22 mouse cellular contexts compared by ENCODE assay signal in the genomic region with DNA sequence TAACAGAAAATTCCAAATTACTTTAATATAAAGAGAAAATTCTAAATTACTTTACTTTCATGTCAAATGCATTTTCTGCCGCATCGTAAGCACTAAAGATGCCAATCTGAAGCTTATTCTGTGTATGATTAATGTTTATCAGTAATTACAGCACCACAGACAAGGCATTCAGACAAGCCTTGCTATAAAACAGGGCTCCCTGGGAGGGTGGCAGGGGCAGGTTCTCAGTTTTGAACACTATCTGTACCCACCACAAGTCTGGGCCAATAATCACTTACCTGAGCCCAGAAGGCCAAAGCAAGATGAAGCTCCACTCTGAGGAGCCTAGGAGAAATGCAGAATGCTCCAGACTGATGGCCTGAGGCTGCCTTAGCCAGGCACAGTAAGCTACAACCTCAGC. TPM values are rescaled to one million over a fixed set of nuclear protein-coding genes. Genes with fewer than 3 reads are reported as not detected.
DNase-seq lines count a peak whose midpoint lies in the region; ATAC-seq and TF ChIP-seq lines count a peak whose summit lies in the region.
"Had no signal": no experiment of that assay in that cellular context is flagged by ENCODE, and none has a peak within 500 bp of the region (broad histone marks: within the 10 kb centered on the region; RNA-seq: fewer than 3 reads in every experiment).

No protein-coding gene starts in this region.

- no peaks in the 10 kb centered on the region for H3K9me3 ChIP-seq in heart, embryonic 13.5 days
- no peaks in the 10 kb centered on the region for H3K9me3 ChIP-seq in liver, embryonic 13.5 days (replicated peaks)
- H3K9me3 ChIP-seq in liver, postnatal 0 days (ENCODE audit: low read length), result no peaks in the 10 kb centered on the region
- H3K9me3 ChIP-seq: embryonic facial prominence, embryonic 15.5 days; forebrain, embryonic 13.5 days; hindbrain, embryonic 15.5 days had no signal

- peak; percentile 63; the same call in 1 of the 2 replicates for TF ChIP-seq EP300 in liver, postnatal 0 days (IDR thresholded peaks at IDR 0.05; ENCODE audit: low read depth)

- no peak overlapping the region; the same call in 1 of the 2 replicates for H3K4me3 ChIP-seq in heart, embryonic 13.5 days
- H3K4me3 ChIP-seq in liver, embryonic 13.5 days (replicated peaks), result peak overlapping the region; percentile 54
- H3K4me3 ChIP-seq in liver, postnatal 0 days (ENCODE audit: low read depth, low read length), result peak overlapping the region; percentile 39
- H3K4me3 ChIP-seq: embryonic facial prominence, embryonic 15.5 days; forebrain, embryonic 13.5 days; hindbrain, embryonic 15.5 days had no signal

- peak overlapping the region; percentile 44 for H3K4me2 ChIP-seq in heart, embryonic 13.5 days
- peak overlapping the region; percentile 77 for H3K4me2 ChIP-seq in liver, embryonic 13.5 days
- H3K4me2 ChIP-seq in liver, postnatal 0 days (ENCODE audit: low read depth, low read length), result peak overlapping the region; percentile 67
- H3K4me2 ChIP-seq: embryonic facial prominence, embryonic 15.5 days; forebrain, embryonic 13.5 days; hindbrain, embryonic 15.5 days had no signal

- H3K27me3 ChIP-seq in heart, embryonic 13.5 days (replicated peaks), result no peaks in the 10 kb centered on the region
- 0 out of 2 replicates have a peak, but pooled peaks cover 5% of the 10 kb centered on the region for H3K27me3 ChIP-seq in liver, embryonic 13.5 days
- H3K27me3 ChIP-seq in liver, postnatal 0 days (ENCODE audit: insufficient read depth, low read length), result no peaks in the 10 kb centered on the region
- H3K27me3 ChIP-seq: CH12.LX; embryonic facial prominence, embryonic 15.5 days; forebrain, embryonic 13.5 days; hindbrain, embryonic 15.5 days; Patski had no signal

- no peak for ATAC-seq in heart, embryonic 13.5 days (ENCODE audit: extremely low read depth, insufficient number of reproducible peaks, low FRiP score, low TSS enrichment)
- peak; percentile 44 for ATAC-seq in erythroid progenitor cell, adult 5-6 weeks (replicated peaks; ENCODE audit: low FRiP score, poor library complexity, severe bottlenecking)
- ATAC-seq in liver, embryonic 13.5 days (ENCODE audit: low read depth), result peak; percentile 27
- ATAC-seq in liver, postnatal 0 days, result no peak
- ATAC-seq: activated CD4-positive, CD25-positive, alpha-beta regulatory T cell, adult 4 months; forebrain, embryonic 13.5 days; forebrain, postnatal 0 days; intestine, embryonic 16.5 days; Patski had no signal

- H3K27ac ChIP-seq in heart, embryonic 13.5 days (replicated peaks), result peak overlapping the region; percentile 51
- H3K27ac ChIP-seq in liver, embryonic 13.5 days, result peak overlapping the region; percentile 98
- H3K27ac ChIP-seq in liver, postnatal 0 days (ENCODE audit: low read depth), result peak overlapping the region; percentile 96
- H3K27ac ChIP-seq: embryonic facial prominence, embryonic 15.5 days; forebrain, embryonic 13.5 days; hindbrain, embryonic 15.5 days had no signal

- no peak for TF ChIP-seq CTCF in liver, postnatal 0 days (IDR thresholded peaks at IDR 0.05; ENCODE audit: low read depth)

- 91% methylated on average over 2 of the region's 2 CpGs for WGBS in heart, embryonic 13.5 days
- 52% methylated on average over 2 of the region's 2 CpGs for WGBS in liver, embryonic 13.5 days (ENCODE audit: insufficient replicate concordance)
- WGBS in liver, postnatal 0 days (ENCODE audit: insufficient replicate concordance), result 66% methylated on average over 2 of the region's 2 CpGs

- no peaks in the 10 kb centered on the region for H3K36me3 ChIP-seq in heart, embryonic 13.5 days
- H3K36me3 ChIP-seq in liver, embryonic 13.5 days, result no peaks in the 10 kb centered on the region
- H3K36me3 ChIP-seq in liver, postnatal 0 days (replicated peaks; ENCODE audit: insufficient read depth, low read length), result no peaks in the 10 kb centered on the region
- H3K36me3 ChIP-seq: embryonic facial prominence, embryonic 15.5 days; hindbrain, embryonic 15.5 days had no signal

- no peaks in the 10 kb centered on the region for H3K4me1 ChIP-seq in heart, embryonic 13.5 days
- H3K4me1 ChIP-seq in liver, embryonic 13.5 days (replicated peaks), result peaks cover 77% of the 10 kb centered on the region
- H3K4me1 ChIP-seq in liver, postnatal 0 days (ENCODE audit: insufficient read depth), result peaks cover 63% of the 10 kb centered on the region
- H3K4me1 ChIP-seq: embryonic facial prominence, embryonic 15.5 days; forebrain, embryonic 13.5 days; hindbrain, embryonic 15.5 days had no signal

- intact Hi-C loops in left cerebral cortex, postnatal 10 days (cut with DNase I), result no loop called here

- no peak for DNase-seq in heart, adult 9 months (ENCODE audit: low spot score in 2 of 2)
- DNase-seq in liver, embryonic 13.5 days, result peak; percentile 52
- no peak for DNase-seq in liver, postnatal 0 days
- DNase-seq in kidney, adult 11 months, result no peak
- no peak for DNase-seq in urinary bladder, postnatal 4 days (ENCODE audit: low spot score in 2 of 2)
- no peak for DNase-seq in left cerebral cortex, postnatal 10 days (ENCODE audit: extremely low spot score in 1 of 2, low spot score in 2 of 2)
- DNase-seq: adrenal gland, postnatal 14 days; cerebellum, adult 11 months; cerebellum, adult 8-10 months; cerebellum, postnatal 14 days; embryo, embryonic 11 days; forebrain, postnatal 0 days; heart, postnatal 36 days had no signal

- H3K9ac ChIP-seq in heart, embryonic 13.5 days, result 0 out of 2 replicates have a peak overlapping the region, but pooled peaks have one; percentile 6
- H3K9ac ChIP-seq in liver, embryonic 13.5 days, result peak overlapping the region; percentile 78
- H3K9ac ChIP-seq in liver, postnatal 0 days (replicated peaks), result peak overlapping the region; percentile 68
- H3K9ac ChIP-seq: embryonic facial prominence, embryonic 15.5 days; forebrain, embryonic 13.5 days; forebrain, postnatal 0 days; hindbrain, embryonic 15.5 days had no signal

RNA-seq across cellular contexts. Expression of gene 1700017B05Rik, which starts 35.5 kb away (rescaled TPM):
- polyA plus RNA-seq in heart, embryonic 13.5 days (2015; fragmentation: Nextera tagmentation; extraction: Ambion mirVana), result 11.9 and 16.9 TPM in 2 replicates
- total RNA-seq in erythroid progenitor cell, adult 5-6 weeks (2015; ENCODE audit: low replicate concordance), result 46.5 and 50.8 TPM in 2 replicates
- total RNA-seq in erythroid progenitor cell, adult 5-6 weeks (2017; ENCODE audit: low replicate concordance), result 44.3 and 45.0 TPM in 2 replicates
- polyA plus RNA-seq in liver, embryonic 13.5 days (2015; fragmentation: Nextera tagmentation; extraction: Ambion mirVana), result 14.6 and 14.9 TPM in 2 replicates
- 10.1 and 10.4 TPM in 2 replicates for polyA plus RNA-seq in liver, postnatal 0 days (2015; fragmentation: Nextera tagmentation; extraction: Ambion mirVana)
- 10 to 100 TPM; 12.1 to 15.7 TPM for total RNA-seq in left cerebral cortex, postnatal 10 days (2021)

Comparison
In these comparisons a context has a peak if more than half of its experiments do, and no peak if none do; other contexts are left out.
1. ATAC-seq: peak in erythroid progenitor cell, adult 5-6 weeks (single experiment) and liver, embryonic 13.5 days (single experiment); none in heart, embryonic 13.5 days (single experiment) and liver, postnatal 0 days (single experiment).
2. H3K9ac ChIP-seq: peak in every context shown above with its lines; median percentile 78 in liver, embryonic 13.5 days; 68 in liver, postnatal 0 days; 6 in heart, embryonic 13.5 days.
3. Peak in every context shown above with its lines, with median percentiles within 50 percentile points of each other: H3K27ac ChIP-seq and H3K4me2 ChIP-seq.